Mouse (Mus musculus) MEL (cell line): ENCODE results near the gene Rfx4.

Experiments
- CHD2 ChIP-seq: IDR thresholded peaks from 2 replicates; pipeline ENCODE4 v1.6.1; 2011; ENCODE audit warnings: low read length, improper control_type of control experiment
- CTCF ChIP-seq, 3 experiments: IDR thresholded peaks in 2 of 3; conservative IDR thresholded peaks in 1 of 3; 2 replicates each; pipeline ENCODE4 v1.5.1; 2011 to 2012; ENCODE audit warnings: low read length in 3 of 3, low read depth in 2 of 3, mild to moderate bottlenecking in 2 of 3, improper control_type of control experiment in 1 of 3, inconsistent platforms in 1 of 3, mixed read lengths in 1 of 3, moderate library complexity in 1 of 3; ENCODE audit not compliant: control insufficient read depth in 1 of 3, insufficient read depth in 1 of 3, poor library complexity in 1 of 3, severe bottlenecking in 1 of 3
- EP300 ChIP-seq, 2 experiments: IDR thresholded peaks; 2 replicates each; pipeline ENCODE4 v1.6.1; 2011; ENCODE audit warnings: improper control_type of control experiment in 2 of 2, low read length in 2 of 2, low read depth in 1 of 2, mild to moderate bottlenecking in 1 of 2
- GATA1 ChIP-seq: IDR thresholded peaks from 2 replicates; pipeline ENCODE4 v1.6.1; 2011; ENCODE audit warnings: low read depth, low read length, improper control_type of control experiment
- HCFC1 ChIP-seq: IDR thresholded peaks from 2 replicates; pipeline ENCODE4 v1.6.1; 2012; ENCODE audit warnings: low read depth, mild to moderate bottlenecking, inconsistent platforms, low read length, improper control_type of control experiment, moderate library complexity
- KAT2A ChIP-seq: conservative IDR thresholded peaks from 2 replicates; pipeline ENCODE4 v1.6.1; 2012; ENCODE audit warnings: low read depth, low read length, improper control_type of control experiment, inconsistent platforms
- MAFK ChIP-seq: IDR thresholded peaks from 2 replicates; pipeline ENCODE4 v1.6.1; 2011; ENCODE audit warnings: low read depth, mild to moderate bottlenecking, low read length, improper control_type of control experiment, borderline replicate concordance
- MEF2A ChIP-seq: IDR thresholded peaks from 2 replicates; pipeline ENCODE4 v1.6.1; 2014; ENCODE audit warnings: low read depth, mild to moderate bottlenecking, inconsistent platforms, low read length, improper control_type of control experiment; ENCODE audit not compliant: poor library complexity, insufficient replicate concordance, severe bottlenecking; ENCODE audit errors: extremely low read depth
- MXI1 ChIP-seq: IDR thresholded peaks from 2 replicates; pipeline ENCODE4 v1.6.1; 2011; ENCODE audit warnings: mild to moderate bottlenecking, low read depth, low read length, improper control_type of control experiment
- POLR2A ChIP-seq, 2 experiments: IDR thresholded peaks; 2 replicates each; pipeline ENCODE4 v1.6.1; 2011 to 2012; ENCODE audit warnings: low read length in 2 of 2, mild to moderate bottlenecking in 2 of 2, control low read depth in 1 of 2, improper control_type of control experiment in 1 of 2, low read depth in 1 of 2, moderate library complexity in 1 of 2; ENCODE audit not compliant: control insufficient read depth in 1 of 2, insufficient read depth in 1 of 2, poor library complexity in 1 of 2
- SIN3A ChIP-seq: IDR thresholded peaks from 2 replicates; pipeline ENCODE4 v1.6.1; 2012; ENCODE audit warnings: low read length, improper control_type of control experiment, inconsistent platforms
- TAL1 ChIP-seq: IDR thresholded peaks from 2 replicates; pipeline ENCODE4 v1.6.1; 2012; ENCODE audit warnings: mild to moderate bottlenecking, inconsistent platforms, low read length, moderate library complexity, mixed read lengths
- USF1 ChIP-seq: IDR thresholded peaks from 2 replicates; pipeline ENCODE4 v1.6.1; 2014; ENCODE audit warnings: low read depth, mild to moderate bottlenecking, inconsistent platforms, low read length, improper control_type of control experiment, moderate library complexity
- ZNF384 ChIP-seq: IDR thresholded peaks from 2 replicates; pipeline ENCODE4 v1.6.1; 2012; ENCODE audit warnings: low read depth, mild to moderate bottlenecking, inconsistent platforms, low read length, improper control_type of control experiment

DNA sequence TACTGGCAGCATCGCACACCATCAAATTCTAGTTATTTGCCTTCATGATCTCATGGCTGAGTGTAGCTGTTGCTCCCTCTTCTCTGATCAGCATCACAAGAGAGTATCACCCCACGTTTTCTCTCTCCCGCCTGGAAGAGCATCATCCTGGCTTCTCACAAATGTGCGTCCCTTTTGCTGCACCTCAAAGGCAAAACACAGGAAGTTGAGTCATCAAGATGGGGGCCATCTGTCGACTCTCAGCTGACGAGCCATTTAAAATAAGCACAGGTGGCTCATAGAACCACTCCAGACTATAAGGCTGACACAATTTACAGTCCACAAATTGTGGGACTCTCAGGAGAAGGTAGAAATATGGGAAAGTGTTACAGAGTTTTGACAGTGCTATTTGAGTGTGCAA, 63.8 kb downstream of the Rfx4 start:
- TF ChIP-seq MXI1 (no peak), USF1 (no peak), MAFK (no peak), CTCF (IDR thresholded peaks at IDR 0.05 in 2 of 3, conservative IDR thresholded peaks at IDR 0.05 in 1 of 3; ENCODE audit: control insufficient read depth in 1 of 3, insufficient read depth in 1 of 3, low read depth in 2 of 3, low read length in 3 of 3, poor library complexity in 1 of 3, severe bottlenecking in 1 of 3) (no peak), ZNF384 (no peak), EP300 (IDR thresholded peaks at IDR 0.05; ENCODE audit: low read depth in 1 of 2, low read length in 2 of 2) (no peak), POLR2A (IDR thresholded peaks at IDR 0.05; ENCODE audit: control insufficient read depth in 1 of 2, insufficient read depth in 1 of 2, low read depth in 1 of 2, low read length in 2 of 2, poor library complexity in 1 of 2) (no peak), TAL1 (no peak), SIN3A (no peak), CHD2 (no peak), KAT2A (no peak), HCFC1 (no peak), MEF2A (no peak), GATA1 (no peak)
